Mouse (Mus musculus) midbrain, postnatal 0 days (tissue): ENCODE data around the gene Glp1r. TPM values are rescaled to one million over a fixed set of nuclear protein-coding genes. Genes with fewer than 3 reads are reported as not detected.

ENCODE experiments used
- ATAC-seq: fragments of 200-750 bp; cut with Nextera tagmentation; 2 replicates; pipeline ENCODE4 v1.8.0; 2017; ENCODE audit warnings: moderate number of reproducible peaks, mild to moderate bottlenecking, moderate TSS enrichment, moderate library complexity; ENCODE audit not compliant: low FRiP score
- DNase-seq: peaks from one replicate; pipeline ENCODE4 v3.0.0-alpha.2; 2015; ENCODE audit warnings: low spot score
- H3K27ac ChIP-seq: fragments of 300-500 bp; sonication (generic); 2 replicates; pipeline ENCODE4 v1.5.1; 2014; ENCODE audit warnings: low read depth, mild to moderate bottlenecking, low read length, mixed read lengths
- H3K27me3 ChIP-seq: fragments of 300-500 bp; sonication (generic); 2 replicates; pipeline ENCODE4 v1.6.1; 2014; ENCODE audit warnings: low read length, control low read depth, mixed read lengths; ENCODE audit not compliant: insufficient read depth
- H3K36me3 ChIP-seq: fragments of 300-500 bp; sonication (generic); 2 replicates; pipeline ENCODE4 v1.6.1; 2014; ENCODE audit warnings: low read length, control low read depth, mixed read lengths; ENCODE audit not compliant: insufficient read depth
- H3K4me1 ChIP-seq: fragments of 300-500 bp; sonication (generic); 2 replicates; pipeline ENCODE4 v1.6.1; 2014; ENCODE audit warnings: mild to moderate bottlenecking, control low read depth, antibody characterized with exemption, low read length, mixed read lengths; ENCODE audit not compliant: insufficient read depth
- H3K4me2 ChIP-seq: fragments of 300-500 bp; sonication (generic); 2 replicates; pipeline ENCODE4 v1.6.1; 2014; ENCODE audit warnings: low read depth, mild to moderate bottlenecking, low read length, mixed read lengths; ENCODE audit not compliant: poor library complexity, severe bottlenecking
- H3K4me3 ChIP-seq: fragments of 300-500 bp; sonication (generic); 2 replicates; pipeline ENCODE4 v1.5.1; 2014; ENCODE audit warnings: low read depth, mild to moderate bottlenecking, low read length, moderate library complexity
- H3K9ac ChIP-seq: fragments of 300-500 bp; sonication (generic); replicated peaks from 2 replicates; pipeline ENCODE4 v1.6.1; 2014; ENCODE audit warnings: mild to moderate bottlenecking, low read length, moderate library complexity, mixed read lengths; ENCODE audit not compliant: poor library complexity, severe bottlenecking
- H3K9me3 ChIP-seq: fragments of 300-500 bp; sonication (generic); 2 replicates; pipeline ENCODE4 v1.6.1; 2016; ENCODE audit warnings: low read length, control low read depth
- CTCF ChIP-seq: IDR thresholded peaks from 2 replicates; pipeline ENCODE4 v1.5.1; 2016; ENCODE audit warnings: antibody characterized with exemption, mild to moderate bottlenecking
- WGBS: fragments of 180-500 bp; shearing (Covaris S2); extraction: QIAGEN DNeasy Blood & Tissue Kit; methylation state at CpG from one replicate; pipeline ENCODE4 v1.1.7; 2014; 5-methylcytosine and 5-hydroxymethylcytosine counted together
- polyA plus RNA-seq: library from polyadenylated mRNA; unstranded; fragments of >200 nt; fragmentation: Nextera tagmentation; extraction: Ambion mirVana; gene quantifications from 2 replicates; pipeline ENCODE4 v1.2.1, GENCODE M21; 2015
- total RNA-seq: library from RNA; depleted of rRNA; stranded (reverse); fragments of >200 nt; gene quantifications from 2 replicates; pipeline ENCODE4 v1.2.3, GENCODE M21; 2014

The Glp1r gene
- total and polyA plus RNA-seq, 2 experiments from 2014 or later, result 1.5 to 3.4 TPM

DNA sequence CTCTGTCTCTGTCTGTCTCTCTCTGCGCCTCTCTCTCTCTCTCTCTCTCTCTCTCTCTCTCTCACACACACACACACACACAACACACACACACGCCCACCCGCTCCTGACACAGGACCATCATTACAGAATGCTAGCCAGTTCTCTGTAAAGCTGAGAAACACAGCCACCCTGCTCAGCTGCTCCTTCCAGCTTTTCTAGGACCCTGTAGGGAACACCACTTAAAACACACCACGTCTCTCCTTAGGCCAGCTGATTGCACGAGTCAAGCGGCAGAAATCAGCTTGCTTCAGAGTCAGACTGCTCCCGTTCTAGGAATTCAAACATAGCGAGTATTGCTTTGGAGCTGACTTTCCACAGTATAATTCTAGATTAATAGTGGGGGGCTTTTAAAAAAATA lies 35.3 kb upstream of the Glp1r start:
- H3K9ac ChIP-seq, result no peak overlapping the region
- H3K27ac ChIP-seq, result no peak overlapping the region
- TF ChIP-seq CTCF, result no peak
- H3K9me3 ChIP-seq, result no peaks in the 10 kb centered on the region
- ATAC-seq (no peak), DNase-seq (no peak)
- H3K4me1 ChIP-seq, result peaks cover 4% of the 10 kb centered on the region; the same call in 1 of the 2 replicates
- H3K27me3 ChIP-seq, result no peaks in the 10 kb centered on the region
- H3K36me3 ChIP-seq, result no peaks in the 10 kb centered on the region
- no peak overlapping the region for H3K4me3 ChIP-seq
- WGBS, result 44% methylated on average over 7 of the region's 8 CpGs
- H3K4me2 ChIP-seq, result no peak overlapping the region

DNA sequence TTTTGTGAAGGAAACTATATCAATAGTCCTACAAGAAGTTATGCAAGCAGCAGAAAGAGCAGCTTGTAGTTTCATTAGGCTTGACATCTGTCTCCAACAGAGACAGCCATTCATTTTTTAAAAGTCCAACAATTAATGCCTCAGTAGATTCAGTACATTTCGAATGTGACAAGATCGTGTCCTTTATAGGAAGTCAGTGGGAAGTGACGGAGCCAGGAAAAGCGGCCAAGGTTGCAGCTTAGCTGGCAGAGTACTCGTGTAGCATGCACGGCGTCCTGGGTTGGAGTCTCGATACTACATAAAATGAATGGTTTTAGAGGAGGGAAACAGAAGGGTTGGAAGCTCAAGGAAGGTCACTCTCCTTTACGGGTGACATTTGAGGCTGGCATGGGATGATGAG lies 34.7 kb upstream of the Glp1r start:
- Histone ChIP-seq H3K9me3 (no peaks in the 10 kb centered on the region), H3K36me3 (no peaks in the 10 kb centered on the region), H3K9ac (no peak overlapping the region), H3K4me2 (no peak overlapping the region), H3K27me3 (no peaks in the 10 kb centered on the region), H3K27ac (no peak overlapping the region), H3K4me1 (peaks cover 4% of the 10 kb centered on the region; the same call in 1 of the 2 replicates), H3K4me3 (no peak overlapping the region)
- 71% methylated on average over 9 of the region's 9 CpGs for WGBS
- ATAC-seq (no peak), DNase-seq (no peak)
- TF ChIP-seq CTCF, result no peak

DNA sequence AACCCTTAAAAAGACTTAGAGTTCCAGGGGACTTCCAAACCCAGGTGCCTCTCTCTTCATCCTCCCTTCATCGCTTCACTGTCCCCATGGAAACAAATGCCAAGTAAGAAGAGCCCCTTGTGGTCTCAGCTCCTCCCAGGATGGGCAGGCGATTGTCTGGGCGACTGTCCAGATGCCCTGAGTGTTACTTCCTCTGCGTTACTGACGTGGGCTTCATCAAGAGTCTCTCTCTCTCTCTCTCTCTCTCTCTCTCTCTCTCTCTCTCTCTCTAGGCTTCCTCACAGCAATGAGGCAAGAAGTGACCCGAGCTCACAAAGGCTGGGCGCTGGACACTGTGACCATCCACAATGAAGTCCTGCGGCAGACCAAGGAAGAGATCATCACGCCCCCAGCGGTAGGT lies 30.6 kb upstream of the Glp1r start:
- Histone ChIP-seq H3K4me3 (no peak overlapping the region), H3K9ac (no peak overlapping the region), H3K4me1 (no peaks in the 10 kb centered on the region; the same call in 1 of the 2 replicates), H3K9me3 (no peaks in the 10 kb centered on the region), H3K27me3 (no peaks in the 10 kb centered on the region), H3K4me2 (no peak overlapping the region), H3K27ac (no peak overlapping the region), H3K36me3 (no peaks in the 10 kb centered on the region)
- no peak for TF ChIP-seq CTCF
- 29% methylated on average over 10 of the region's 10 CpGs for WGBS
- DNase-seq (peak; percentile 31), ATAC-seq (no peak)

DNA sequence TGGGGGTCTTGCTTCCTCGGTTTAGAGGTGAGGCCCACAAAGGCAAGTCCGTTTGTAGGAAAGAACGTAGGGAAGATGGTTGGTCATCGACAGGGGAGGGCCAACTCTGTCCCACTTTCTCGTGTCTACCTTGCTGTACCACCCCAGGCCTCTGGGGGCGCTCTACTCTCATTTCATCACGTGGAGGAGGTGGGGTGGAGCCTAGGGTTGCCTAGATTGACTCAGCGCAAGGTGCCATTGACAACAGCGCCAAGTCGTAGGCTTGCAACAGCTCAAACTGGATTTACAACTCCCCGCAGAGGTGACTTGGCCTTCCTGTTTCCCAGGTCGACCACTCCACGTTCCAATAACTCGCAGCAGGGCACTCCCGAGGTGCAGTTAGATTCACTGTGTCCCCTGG lies 27.3 kb upstream of the Glp1r start:
- DNase-seq, result no peak
- Histone ChIP-seq H3K9me3 (no peaks in the 10 kb centered on the region), H3K4me2 (no peak overlapping the region), H3K4me1 (no peaks in the 10 kb centered on the region; the same call in 1 of the 2 replicates), H3K36me3 (no peaks in the 10 kb centered on the region), H3K9ac (no peak overlapping the region), H3K4me3 (no peak overlapping the region), H3K27me3 (no peaks in the 10 kb centered on the region), H3K27ac (no peak overlapping the region)
- 67% methylated on average over 15 of the region's 15 CpGs for WGBS
- TF ChIP-seq CTCF, result peak; percentile 36
- ATAC-seq, result no peak

DNA sequence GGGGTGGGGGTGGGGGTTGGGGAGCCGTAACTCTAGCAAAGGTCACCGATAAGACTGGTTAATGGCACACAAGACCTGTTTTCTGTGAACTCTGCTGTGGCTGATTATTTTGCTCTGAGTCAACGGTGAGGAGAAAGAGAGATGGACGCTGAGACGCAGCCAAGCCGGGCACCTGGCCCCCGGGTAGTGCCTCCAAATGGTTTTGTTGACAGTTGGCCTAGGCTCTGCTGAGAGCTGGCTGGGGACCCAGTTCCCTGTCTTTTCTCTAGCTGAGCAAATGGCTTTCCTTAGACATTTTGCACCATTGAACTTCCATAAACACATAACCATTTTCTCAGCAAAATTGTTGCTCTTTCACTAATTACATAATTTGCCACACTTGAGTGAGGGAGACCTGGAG lies 24.2 kb upstream of the Glp1r start:
- DNase-seq, result no peak
- 84% methylated on average over 7 of the region's 7 CpGs for WGBS
- Histone ChIP-seq H3K27me3 (no peaks in the 10 kb centered on the region), H3K9ac (no peak overlapping the region), H3K36me3 (no peaks in the 10 kb centered on the region), H3K4me1 (no peaks in the 10 kb centered on the region; the same call in 1 of the 2 replicates), H3K27ac (no peak overlapping the region), H3K4me2 (no peak overlapping the region), H3K4me3 (no peak overlapping the region), H3K9me3 (no peaks in the 10 kb centered on the region)
- no peak for TF ChIP-seq CTCF
- no peak for ATAC-seq

DNA sequence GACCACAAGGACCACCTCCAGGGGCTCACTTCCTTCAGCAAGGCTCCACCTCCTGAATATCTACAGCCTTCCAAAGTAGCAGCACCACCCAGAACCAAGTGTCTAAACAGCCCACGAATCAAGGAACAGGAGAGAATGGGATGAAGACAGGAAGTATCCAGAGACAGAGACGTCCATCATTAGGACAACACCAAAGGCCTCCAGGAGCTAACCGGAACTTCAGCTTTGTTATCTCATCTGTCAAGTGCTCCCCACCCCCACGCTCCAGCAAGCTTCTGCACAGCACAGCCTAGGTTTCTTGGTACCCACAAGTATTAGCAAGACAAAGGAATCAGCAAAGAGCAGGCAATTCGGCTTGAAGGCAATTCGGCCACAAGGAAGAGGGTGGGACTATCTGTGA lies 23.0 kb upstream of the Glp1r start:
- H3K4me1 ChIP-seq, result peaks cover 5% of the 10 kb centered on the region; the same call in 1 of the 2 replicates
- ATAC-seq (no peak), DNase-seq (no peak)
- H3K9ac ChIP-seq, result no peak overlapping the region
- no peak for TF ChIP-seq CTCF
- no peak overlapping the region for H3K4me2 ChIP-seq
- no peaks in the 10 kb centered on the region for H3K9me3 ChIP-seq
- no peaks in the 10 kb centered on the region for H3K36me3 ChIP-seq
- WGBS, result 36% methylated on average over 6 of the region's 6 CpGs
- no peak overlapping the region for H3K27ac ChIP-seq
- no peaks in the 10 kb centered on the region for H3K27me3 ChIP-seq
- H3K4me3 ChIP-seq, result no peak overlapping the region
